Mouse (Mus musculus) forebrain, embryonic 12.5 days (tissue): ENCODE measurements at regions not wholly inside any gene's neighbourhood (a gene's known extent, or its start where the extent isn't known, plus 50 kb on each side); places are given as distances from the start of the nearest gene placed in this dataset.
A peak's percentile ranks its signal among the peaks of the same experiment; 100 is the strongest.

Source experiments
- ATAC-seq: fragments of 200-750 bp; cut with Nextera tagmentation; 2 replicates; pipeline ENCODE4 v1.8.0; 2017; ENCODE audit warnings: moderate TSS enrichment; ENCODE audit not compliant: low FRiP score
- H3K27ac ChIP-seq: fragments of 300-500 bp; sonication (generic); 2 replicates; pipeline ENCODE4 v1.5.1; 2016; ENCODE audit warnings: mild to moderate bottlenecking
- H3K27me3 ChIP-seq: fragments of 300-500 bp; sonication (generic); 2 replicates; pipeline ENCODE4 v1.6.1; 2016; ENCODE audit warnings: mild to moderate bottlenecking
- H3K36me3 ChIP-seq: fragments of 300-500 bp; sonication (generic); replicated peaks from 2 replicates; pipeline ENCODE4 v1.6.1; 2016; ENCODE audit warnings: mild to moderate bottlenecking
- H3K4me1 ChIP-seq: fragments of 300-500 bp; sonication (generic); 2 replicates; pipeline ENCODE4 v1.6.1; 2016
- H3K4me2 ChIP-seq: fragments of 300-500 bp; sonication (generic); 2 replicates; pipeline ENCODE4 v1.6.1; 2016; ENCODE audit warnings: mild to moderate bottlenecking, moderate library complexity
- H3K4me3 ChIP-seq: fragments of 300-500 bp; sonication (generic); replicated peaks from 2 replicates; pipeline ENCODE4 v1.5.1; 2016; ENCODE audit warnings: mild to moderate bottlenecking
- H3K9ac ChIP-seq: fragments of 300-500 bp; sonication (generic); 2 replicates; pipeline ENCODE4 v1.6.1; 2016; ENCODE audit warnings: mild to moderate bottlenecking
- H3K9me3 ChIP-seq: fragments of 300-500 bp; sonication (generic); 2 replicates; pipeline ENCODE4 v1.6.1; 2016
- WGBS: fragments of 180-500 bp; shearing (Covaris S2); methylation state at CpG from one replicate; pipeline ENCODE4 v1.1.7; 2016; 5-methylcytosine and 5-hydroxymethylcytosine counted together

DNA sequence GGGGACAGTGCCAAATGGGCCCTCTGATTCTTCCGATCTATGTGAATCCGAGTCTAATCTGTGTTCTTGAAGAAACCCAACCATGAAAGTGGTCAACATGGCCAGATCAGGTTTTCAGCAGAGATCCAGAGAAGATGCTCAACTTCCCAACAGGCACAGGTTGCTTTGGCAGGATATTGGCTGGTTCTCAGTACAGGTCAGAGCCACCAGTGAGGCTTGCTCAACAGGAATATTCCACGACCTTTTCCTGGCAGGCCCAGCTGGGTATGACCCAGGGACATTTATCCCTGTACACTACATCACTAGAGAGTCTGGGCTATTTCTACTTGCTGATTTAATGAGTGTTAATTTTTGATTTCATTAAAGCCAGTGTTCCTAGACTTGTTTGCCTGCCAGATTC lies 328.8 kb upstream of the Sall1 start:
- H3K4me2 ChIP-seq = no peak overlapping the region
- no peaks in the 10 kb centered on the region for H3K27me3 ChIP-seq
- H3K4me3 ChIP-seq = no peak overlapping the region
- no peaks in the 10 kb centered on the region for H3K9me3 ChIP-seq
- H3K36me3 ChIP-seq = no peaks in the 10 kb centered on the region
- no peak for ATAC-seq
- 88% methylated on average over 3 of the region's 3 CpGs for WGBS
- H3K27ac ChIP-seq = no peak overlapping the region
- H3K4me1 ChIP-seq = no peaks in the 10 kb centered on the region; the same call in 1 of the 2 replicates
- no peak overlapping the region for H3K9ac ChIP-seq

DNA sequence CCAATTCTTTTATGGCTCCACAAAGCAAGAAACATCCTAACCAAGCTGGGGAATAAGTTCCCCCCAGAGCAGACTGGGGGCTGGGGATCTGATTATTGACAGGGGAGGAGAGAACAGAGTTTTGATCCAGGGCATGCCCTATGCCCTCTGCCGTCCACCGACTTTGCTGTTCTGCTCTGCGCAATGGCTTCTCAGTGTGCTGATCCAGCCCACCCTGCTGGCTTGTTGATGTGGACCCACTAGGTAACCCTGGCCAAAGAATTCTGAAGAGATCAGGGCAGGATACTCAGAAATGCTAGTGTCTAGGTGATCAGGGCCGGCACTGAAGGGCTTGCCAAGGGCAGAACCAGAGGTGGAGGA lies 327.8 kb upstream of the Sall1 start:
- Histone ChIP-seq H3K4me2 (no peak overlapping the region), H3K27me3 (no peaks in the 10 kb centered on the region), H3K9me3 (no peaks in the 10 kb centered on the region), H3K9ac (no peak overlapping the region), H3K27ac (no peak overlapping the region), H3K4me1 (no peaks in the 10 kb centered on the region; the same call in 1 of the 2 replicates), H3K36me3 (no peaks in the 10 kb centered on the region), H3K4me3 (no peak overlapping the region)
- no peak for ATAC-seq
- 59% methylated on average over 4 of the region's 4 CpGs for WGBS

DNA sequence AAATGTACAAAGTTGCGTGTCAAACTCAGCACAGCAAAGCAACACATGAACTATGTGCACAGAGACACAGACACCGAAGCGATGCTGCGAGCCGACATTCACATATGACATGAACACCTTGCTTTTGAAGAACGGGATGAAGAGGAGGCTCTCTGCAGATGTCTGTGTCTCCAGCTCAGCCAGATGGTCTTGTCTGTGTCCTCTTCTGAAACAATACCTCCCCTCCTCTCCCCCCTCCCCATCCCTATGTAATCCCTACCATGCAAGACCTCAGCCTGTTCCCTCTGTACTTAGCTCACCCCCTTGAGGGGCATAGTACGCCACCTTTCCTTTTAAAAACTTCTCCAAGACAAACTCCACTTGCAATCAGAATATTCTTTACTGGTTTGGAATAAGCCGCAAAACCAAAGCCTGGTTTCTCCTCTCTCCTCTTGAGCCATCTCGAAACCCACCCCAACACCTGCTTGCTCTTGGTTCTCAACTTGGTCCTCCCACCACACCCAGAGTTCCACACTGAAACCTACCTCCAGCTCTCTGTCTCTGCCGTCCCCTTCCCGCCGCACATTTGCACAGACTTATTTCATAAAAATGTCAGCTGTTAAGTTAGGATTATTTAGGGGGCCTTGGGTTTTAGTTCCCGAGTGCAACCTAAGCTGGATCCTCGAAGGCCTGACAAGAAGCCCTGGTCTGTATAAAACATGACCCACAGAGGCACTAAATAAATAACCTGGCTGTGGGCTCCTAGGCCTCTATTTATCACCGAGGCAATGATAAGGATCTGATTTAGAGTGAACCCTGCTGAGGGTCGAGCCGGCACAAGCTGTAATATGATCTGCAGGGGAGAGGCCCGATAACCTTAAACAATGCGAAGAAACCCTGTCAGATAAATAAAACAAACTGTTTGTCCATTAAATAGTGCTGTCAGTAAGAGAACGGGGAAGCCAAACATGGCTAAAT lies 327.1 kb upstream of the Sall1 start:
- Histone ChIP-seq H3K27me3 (no peaks in the 10 kb centered on the region), H3K27ac (no peak overlapping the region), H3K36me3 (no peaks in the 10 kb centered on the region), H3K4me2 (no peak overlapping the region), H3K4me3 (no peak overlapping the region), H3K9ac (no peak overlapping the region), H3K9me3 (no peaks in the 10 kb centered on the region), H3K4me1 (no peaks in the 10 kb centered on the region; the same call in 1 of the 2 replicates)
- ATAC-seq = no peak
- 65% methylated on average over 20 of the region's 20 CpGs for WGBS

DNA sequence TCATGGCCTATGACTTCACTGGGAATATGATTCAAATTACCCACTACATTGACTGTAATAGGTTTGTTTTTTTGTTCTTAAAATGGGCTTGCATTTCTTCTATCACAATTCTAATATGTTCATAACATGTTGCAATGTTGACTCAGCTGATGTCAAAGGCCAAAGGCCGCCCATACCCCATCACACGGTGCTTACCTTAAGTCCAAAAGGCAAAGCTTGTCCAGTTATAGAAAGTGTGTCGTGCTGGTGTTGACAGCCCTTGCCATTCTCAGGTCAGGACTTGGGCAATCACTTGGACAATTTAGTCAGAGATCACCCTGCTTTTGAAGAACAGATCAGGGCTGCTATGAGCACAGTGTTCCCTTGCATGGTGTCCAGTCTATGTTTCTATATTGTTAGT lies 321.5 kb upstream of the Sall1 start:
- Histone ChIP-seq H3K9ac (no peak overlapping the region), H3K36me3 (no peaks in the 10 kb centered on the region), H3K4me1 (no peaks in the 10 kb centered on the region), H3K4me2 (no peak overlapping the region), H3K27me3 (no peaks in the 10 kb centered on the region), H3K9me3 (no peaks in the 10 kb centered on the region), H3K4me3 (no peak overlapping the region), H3K27ac (no peak overlapping the region)
- WGBS = 92% methylated on average over 3 of the region's 3 CpGs
- ATAC-seq = no peak

DNA sequence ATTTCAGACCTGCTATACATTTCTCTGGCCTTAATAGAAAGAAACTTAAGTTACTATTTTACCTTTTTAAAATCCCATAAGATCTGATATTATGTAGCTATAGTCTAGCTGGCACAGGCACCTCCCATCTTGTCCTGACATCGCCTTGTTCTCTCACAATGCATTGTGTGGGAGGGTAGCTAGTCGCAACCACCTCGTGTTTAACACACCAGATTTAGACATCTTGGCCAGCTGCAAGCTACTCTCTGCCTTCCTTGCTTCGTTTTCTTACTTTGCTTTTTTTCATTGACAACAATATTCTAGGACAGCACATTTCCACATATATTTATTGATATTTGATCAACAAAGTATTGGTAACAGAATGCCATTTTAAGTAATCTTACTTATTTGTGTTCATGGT lies 314.4 kb upstream of the Sall1 start:
- H3K9me3 ChIP-seq = no peaks in the 10 kb centered on the region
- H3K4me3 ChIP-seq = no peak overlapping the region
- H3K4me2 ChIP-seq = no peak overlapping the region
- H3K27me3 ChIP-seq = no peaks in the 10 kb centered on the region
- H3K9ac ChIP-seq = no peak overlapping the region
- 87% methylated on average over 4 of the region's 4 CpGs for WGBS
- no peak overlapping the region for H3K27ac ChIP-seq
- H3K4me1 ChIP-seq = no peaks in the 10 kb centered on the region
- ATAC-seq = no peak
- no peaks in the 10 kb centered on the region for H3K36me3 ChIP-seq

DNA sequence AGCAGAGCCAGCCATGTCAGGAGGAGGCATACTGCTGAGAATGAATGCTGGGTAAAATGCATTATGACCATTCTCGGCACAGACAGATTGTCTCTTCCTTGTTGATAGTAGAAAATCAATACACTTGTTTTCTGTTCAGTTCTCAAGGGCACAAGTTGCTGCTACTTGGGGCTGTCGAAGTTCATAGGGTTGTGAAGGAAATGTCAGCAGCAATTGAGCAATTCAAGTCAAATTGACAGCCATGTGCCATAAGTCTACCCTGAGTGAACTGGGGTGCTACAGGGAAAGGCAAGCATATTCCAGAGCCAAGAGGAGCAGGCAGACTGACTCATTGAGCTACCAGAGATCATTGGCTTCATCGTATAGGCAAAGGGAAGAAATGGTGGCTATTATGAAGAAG lies 301.6 kb upstream of the Sall1 start:
- no peaks in the 10 kb centered on the region for H3K4me1 ChIP-seq
- WGBS = 87% methylated on average over 3 of the region's 3 CpGs
- ATAC-seq = no peak
- H3K27me3 ChIP-seq = no peaks in the 10 kb centered on the region
- no peak overlapping the region for H3K27ac ChIP-seq
- H3K9ac ChIP-seq = no peak overlapping the region
- no peak overlapping the region for H3K4me2 ChIP-seq
- H3K36me3 ChIP-seq = no peaks in the 10 kb centered on the region
- H3K4me3 ChIP-seq = no peak overlapping the region
- H3K9me3 ChIP-seq = no peaks in the 10 kb centered on the region

DNA sequence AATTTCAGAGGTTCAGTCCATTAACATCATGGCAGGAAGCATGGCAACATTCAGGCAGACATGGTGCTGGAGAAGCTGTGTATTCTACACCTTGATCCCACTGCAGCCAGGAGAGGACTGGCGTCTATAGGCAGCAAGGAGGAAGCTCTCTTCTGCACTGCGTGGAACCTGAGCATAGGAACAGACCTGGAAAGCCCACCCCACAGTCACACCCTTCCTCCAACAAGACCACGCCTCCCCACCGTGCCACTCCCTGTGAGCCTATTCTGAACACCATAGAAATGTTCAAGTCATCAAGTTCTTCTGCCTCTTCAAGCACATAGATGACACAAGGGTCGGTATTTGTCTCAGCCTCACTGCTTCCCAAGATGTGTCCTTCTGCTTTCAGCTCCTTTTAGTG lies 297.7 kb upstream of the Sall1 start:
- Histone ChIP-seq H3K27me3 (no peaks in the 10 kb centered on the region), H3K9me3 (no peaks in the 10 kb centered on the region), H3K4me3 (no peak overlapping the region), H3K4me1 (no peaks in the 10 kb centered on the region), H3K4me2 (no peak overlapping the region), H3K36me3 (no peaks in the 10 kb centered on the region), H3K27ac (no peak overlapping the region), H3K9ac (no peak overlapping the region)
- WGBS = 89% methylated on average over 5 of the region's 5 CpGs
- ATAC-seq = no peak

DNA sequence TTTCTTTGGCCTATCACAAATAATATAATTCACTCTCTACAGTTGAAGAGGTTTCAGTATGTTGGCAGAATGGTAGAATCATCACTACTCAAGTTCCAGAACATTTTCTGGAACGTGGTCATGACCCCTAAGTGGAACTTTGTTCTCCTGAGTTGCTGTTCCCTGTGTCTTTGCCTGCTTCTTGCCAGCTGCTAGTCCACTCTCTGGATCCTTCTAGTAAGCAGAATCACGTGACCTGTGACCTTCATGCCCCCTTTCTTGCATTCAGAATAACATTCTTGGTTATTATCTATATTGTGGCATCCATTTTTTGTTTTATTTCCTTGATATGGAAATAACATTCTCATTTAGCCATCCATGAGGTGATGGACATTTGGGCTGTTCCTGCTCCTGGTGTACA lies 291.5 kb upstream of the Sall1 start:
- H3K9me3 ChIP-seq = no peaks in the 10 kb centered on the region
- no peak overlapping the region for H3K4me2 ChIP-seq
- H3K9ac ChIP-seq = no peak overlapping the region
- H3K4me1 ChIP-seq = peaks cover 6% of the 10 kb centered on the region
- WGBS = 87% methylated on average over 2 of the region's 2 CpGs
- H3K27me3 ChIP-seq = no peaks in the 10 kb centered on the region
- no peaks in the 10 kb centered on the region for H3K36me3 ChIP-seq
- no peak for ATAC-seq
- no peak overlapping the region for H3K27ac ChIP-seq
- H3K4me3 ChIP-seq = no peak overlapping the region

DNA sequence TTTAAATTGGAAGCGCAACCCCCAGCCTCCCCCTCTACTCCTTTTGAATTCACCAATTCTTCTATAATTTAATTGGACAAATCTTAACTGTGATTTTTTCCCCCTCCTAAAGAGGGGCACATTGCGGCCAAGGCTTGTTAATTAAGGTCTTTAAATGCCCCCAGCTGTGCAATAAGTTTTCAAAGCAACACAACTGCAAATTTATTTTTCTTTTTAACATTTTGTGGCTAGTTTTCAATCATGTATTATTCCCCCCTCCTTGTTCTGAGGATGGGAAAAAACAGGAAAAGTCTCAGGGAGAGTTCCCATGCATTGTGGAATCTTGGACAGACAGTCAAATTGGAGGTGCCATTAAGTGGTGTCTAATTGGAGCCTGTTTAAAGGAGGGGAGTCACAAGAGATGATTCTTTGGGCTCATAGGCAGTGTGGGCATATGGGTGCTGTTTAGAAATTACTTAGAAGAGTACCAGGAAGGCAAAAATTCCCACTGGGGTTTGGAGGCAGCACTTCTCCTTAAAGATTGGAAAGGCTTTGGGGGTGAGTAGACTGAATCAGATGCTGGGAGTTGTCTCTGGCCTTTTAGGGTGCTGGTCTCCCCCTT lies 281.9 kb upstream of the Sall1 start:
- ATAC-seq = peak; percentile 57; the same call in 1 of the 2 replicates
- Histone ChIP-seq H3K36me3 (no peaks in the 10 kb centered on the region), H3K9me3 (no peaks in the 10 kb centered on the region), H3K27me3 (no peaks in the 10 kb centered on the region), H3K4me1 (peaks cover 28% of the 10 kb centered on the region), H3K9ac (no peak overlapping the region), H3K4me2 (no peak overlapping the region), H3K4me3 (no peak overlapping the region), H3K27ac (peak overlapping the region; percentile 83)
- 25% methylated on average over 2 of the region's 2 CpGs for WGBS

DNA sequence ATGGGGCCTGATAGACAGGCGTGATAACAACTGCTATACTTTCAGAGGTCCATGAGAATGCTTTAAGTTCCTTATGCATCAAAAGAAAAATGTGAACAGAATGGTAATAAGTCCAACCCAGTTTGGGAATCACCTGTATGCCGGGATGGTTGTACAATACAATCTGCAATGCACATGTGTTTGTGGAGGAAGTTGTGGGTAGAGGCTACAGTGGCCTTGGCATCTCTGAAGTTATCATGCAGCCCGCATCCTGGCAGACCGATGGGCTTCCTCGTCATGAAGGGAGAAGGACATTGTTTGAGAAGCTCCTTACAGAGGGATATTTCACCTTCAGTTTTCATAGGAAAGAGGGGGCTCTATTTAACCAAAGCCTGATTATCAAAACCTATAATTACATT lies 281.3 kb upstream of the Sall1 start:
- no peaks in the 10 kb centered on the region for H3K36me3 ChIP-seq
- peak overlapping the region; percentile 83 for H3K27ac ChIP-seq
- peaks cover 21% of the 10 kb centered on the region for H3K4me1 ChIP-seq
- H3K4me2 ChIP-seq = peak overlapping the region; percentile 13
- no peaks in the 10 kb centered on the region for H3K9me3 ChIP-seq
- H3K4me3 ChIP-seq = no peak overlapping the region
- no peaks in the 10 kb centered on the region for H3K27me3 ChIP-seq
- H3K9ac ChIP-seq = no peak overlapping the region
- peak; percentile 43; the same call in 1 of the 2 replicates for ATAC-seq
- WGBS = 33% methylated on average over 5 of the region's 5 CpGs

DNA sequence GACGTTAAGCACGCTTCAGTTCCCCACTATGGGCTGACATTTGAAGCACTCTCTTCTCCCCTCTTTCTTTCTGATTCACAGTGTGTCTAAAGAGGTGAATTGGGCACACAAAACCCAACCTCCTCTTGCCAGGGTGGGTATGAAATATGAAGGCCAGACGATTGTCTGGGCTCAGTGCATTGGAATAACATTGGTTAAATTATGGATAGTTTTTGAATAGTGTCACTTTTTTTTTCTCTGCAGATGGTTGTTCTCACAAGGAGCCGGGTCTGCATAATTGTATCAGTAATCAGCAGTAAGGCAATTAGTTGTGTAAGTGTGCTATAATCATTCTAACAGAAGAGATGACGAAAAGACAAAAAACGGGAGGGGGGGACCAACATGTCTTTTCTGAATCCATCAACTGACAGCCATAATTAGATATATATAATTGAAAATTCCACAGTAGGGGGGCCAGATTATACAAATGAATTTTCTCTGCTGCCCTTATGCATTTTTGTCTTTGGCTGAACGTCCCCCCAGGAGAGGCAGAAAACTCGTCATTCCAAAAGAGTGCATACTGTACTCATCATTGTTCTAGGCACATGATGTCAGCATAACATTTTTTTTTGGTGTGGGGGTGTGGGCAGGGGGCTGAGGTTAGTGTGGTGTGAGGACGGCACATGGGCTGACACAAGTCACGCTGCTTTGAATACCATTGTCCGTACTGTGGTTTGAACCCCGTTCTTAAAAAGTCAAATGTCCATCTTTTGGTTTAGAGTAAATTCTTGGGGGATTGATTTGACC lies 280.7 kb upstream of the Sall1 start:
- Histone ChIP-seq H3K27ac (peak overlapping the region; percentile 83), H3K4me2 (peak overlapping the region; percentile 13), H3K9ac (no peak overlapping the region), H3K4me3 (no peak overlapping the region), H3K36me3 (no peaks in the 10 kb centered on the region), H3K27me3 (no peaks in the 10 kb centered on the region), H3K4me1 (peaks cover 20% of the 10 kb centered on the region), H3K9me3 (no peaks in the 10 kb centered on the region)
- 22% methylated on average over 12 of the region's 12 CpGs for WGBS
- ATAC-seq = peak; percentile 80

DNA sequence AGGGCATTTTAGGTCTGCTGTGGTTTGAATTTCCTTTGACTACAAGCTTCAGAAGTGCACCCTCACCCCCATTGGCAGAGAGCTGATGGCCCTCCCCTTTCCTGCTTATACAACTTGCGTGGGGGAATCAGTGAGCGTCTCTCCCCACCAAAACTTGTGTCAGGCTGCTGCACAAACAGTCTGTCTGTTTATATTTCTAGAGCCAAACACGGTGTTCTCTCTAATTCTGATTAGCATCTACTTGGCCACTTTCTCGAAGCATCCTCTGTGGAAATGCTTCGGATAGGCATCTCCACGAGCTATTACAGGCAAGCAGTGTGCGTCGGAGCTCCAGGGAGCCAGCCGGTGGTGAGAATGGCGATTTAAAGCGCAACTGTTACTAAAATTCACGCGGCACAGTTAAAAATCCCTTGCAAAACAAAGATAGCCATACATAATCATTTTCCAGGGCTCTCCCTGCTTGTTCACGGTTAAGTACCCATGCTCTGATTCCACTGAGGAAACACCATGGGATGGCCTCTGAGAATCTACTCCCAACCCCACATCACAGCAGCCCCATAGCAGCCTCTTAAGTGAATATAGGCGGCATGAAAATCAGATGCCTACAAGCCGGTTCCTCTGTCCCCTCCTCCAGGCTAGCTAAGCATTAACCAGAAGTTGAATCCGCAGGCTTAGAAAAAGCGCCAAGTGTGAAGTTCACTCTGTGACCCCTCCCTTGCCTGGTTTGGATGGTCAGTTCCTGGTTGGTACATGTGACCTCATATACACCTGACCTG lies 273.7 kb upstream of the Sall1 start:
- Histone ChIP-seq H3K27ac (0 out of 2 replicates have a peak overlapping the region, but pooled peaks have one; percentile 50), H3K9me3 (no peaks in the 10 kb centered on the region; the same call in 1 of the 2 replicates), H3K4me2 (peak overlapping the region; percentile 21; the same call in 1 of the 2 replicates), H3K4me3 (no peak overlapping the region), H3K9ac (no peak overlapping the region), H3K4me1 (peaks cover 28% of the 10 kb centered on the region), H3K36me3 (no peaks in the 10 kb centered on the region), H3K27me3 (no peaks in the 10 kb centered on the region)
- WGBS = 26% methylated on average over 18 of the region's 18 CpGs
- ATAC-seq = no peak
